Mouse (Mus musculus): Measurements from ENCODE around the gene C330021F23Rik. TPM values are rescaled to one million over a fixed set of nuclear protein-coding genes. Genes with fewer than 3 reads are reported as not detected.
"Not testable (repeated sequence)": the region's sequence is repeated elsewhere in the genome, so short reads cannot be mapped to it uniquely, and the experiment has no call there.

C330021F23Rik gene
- polyA plus RNA-seq, 1 experiment from 2014 or later: 0.74 TPM

GRCm38 (mm10) chr8:3556114-3556513 is 11.7 kb upstream of the C330021F23Rik start:
- peak; percentile 97 for ATAC-seq (ENCODE audit: insufficient number of reproducible peaks, insufficient read depth, low FRiP score, low TSS enrichment, low read depth)
- no peak overlapping the region for H3K4me3 ChIP-seq (replicated peaks)
- H3K4me1 ChIP-seq (replicated peaks): no peaks in the 10 kb centered on the region
- no peak overlapping the region for H3K4me2 ChIP-seq
- no peaks in the 10 kb centered on the region for H3K9me3 ChIP-seq
- H3K27me3 ChIP-seq: no peaks in the 10 kb centered on the region
- 61% methylated on average over 4 of the region's 4 CpGs for WGBS
- no peak overlapping the region for H3K9ac ChIP-seq (replicated peaks)
- no peaks in the 10 kb centered on the region for H3K36me3 ChIP-seq
- no peak overlapping the region for H3K27ac ChIP-seq

- Histone ChIP-seq H3K36me3 (no peaks in the 10 kb centered on the region), H3K9ac (replicated peaks) (no peak overlapping the region; the same call in 1 of the 2 replicates), H3K4me3 (replicated peaks) (no peak overlapping the region), H3K4me2 (peak overlapping the region; percentile 43), H3K27ac (no peak overlapping the region), H3K4me1 (replicated peaks) (0 out of 2 replicates have a peak, but pooled peaks cover 3% of the 10 kb centered on the region), H3K27me3 (no peaks in the 10 kb centered on the region), H3K9me3 (no peaks in the 10 kb centered on the region)
- ATAC-seq (ENCODE audit: insufficient number of reproducible peaks, insufficient read depth, low FRiP score, low TSS enrichment, low read depth): no peak
- 14% methylated on average over 7 of the region's 7 CpGs for WGBS
Observed at GRCm38 (mm10) chr8:3568378-3568777, 588 bp downstream of the C330021F23Rik start.

- Histone ChIP-seq H3K27me3 (no peaks in the 10 kb centered on the region), H3K9ac (replicated peaks) (no peak overlapping the region), H3K4me1 (replicated peaks) (0 out of 2 replicates have a peak, but pooled peaks cover 3% of the 10 kb centered on the region), H3K27ac (no peak overlapping the region), H3K4me2 (no peak overlapping the region), H3K36me3 (no peaks in the 10 kb centered on the region), H3K4me3 (replicated peaks) (no peak overlapping the region), H3K9me3 (no peaks in the 10 kb centered on the region)
- ATAC-seq (ENCODE audit: insufficient number of reproducible peaks, insufficient read depth, low FRiP score, low TSS enrichment, low read depth): no peak
- WGBS: 89% methylated on average over 5 of the region's 5 CpGs
Observed at GRCm38 (mm10) chr8:3569784-3570183, 2.0 kb downstream of the C330021F23Rik start.

- Histone ChIP-seq H3K9me3 (no peaks in the 10 kb centered on the region), H3K4me1 (replicated peaks) (peaks cover 6% of the 10 kb centered on the region), H3K27ac (no peak overlapping the region), H3K4me2 (no peak overlapping the region), H3K9ac (replicated peaks) (no peak overlapping the region), H3K27me3 (no peaks in the 10 kb centered on the region), H3K36me3 (no peaks in the 10 kb centered on the region), H3K4me3 (replicated peaks) (no peak overlapping the region)
- ATAC-seq (ENCODE audit: insufficient number of reproducible peaks, insufficient read depth, low FRiP score, low TSS enrichment, low read depth): no peak
- WGBS: 94% methylated on average over 3 of the region's 3 CpGs
Observed at GRCm38 (mm10) chr8:3574546-3574945, 6.8 kb downstream of the C330021F23Rik start.

GRCm38 (mm10) chr8:3576211-3576960 is 8.6 kb downstream of the C330021F23Rik start:
- no peak for ATAC-seq (ENCODE audit: insufficient number of reproducible peaks, insufficient read depth, low FRiP score, low TSS enrichment, low read depth)
- WGBS: 76% methylated on average over 15 of the region's 15 CpGs
- no peak overlapping the region for H3K27ac ChIP-seq
- H3K36me3 ChIP-seq: no peaks in the 10 kb centered on the region
- H3K27me3 ChIP-seq: no peaks in the 10 kb centered on the region
- peaks cover 9% of the 10 kb centered on the region for H3K4me1 ChIP-seq (replicated peaks)
- no peak overlapping the region for H3K9ac ChIP-seq (replicated peaks)
- no peaks in the 10 kb centered on the region for H3K9me3 ChIP-seq
- H3K4me2 ChIP-seq: no peak overlapping the region
- no peak overlapping the region for H3K4me3 ChIP-seq (replicated peaks)

GRCm38 (mm10) chr8:3579390-3580364 is 11.9 kb downstream of the C330021F23Rik start:
- peak overlapping the region; percentile 56 for H3K27ac ChIP-seq
- H3K4me1 ChIP-seq (replicated peaks): peaks cover 9% of the 10 kb centered on the region
- no peaks in the 10 kb centered on the region for H3K9me3 ChIP-seq
- no peak overlapping the region for H3K4me3 ChIP-seq (replicated peaks)
- WGBS: 69% methylated on average over 9 of the region's 9 CpGs
- H3K4me2 ChIP-seq: no peak overlapping the region
- ATAC-seq (ENCODE audit: insufficient number of reproducible peaks, insufficient read depth, low FRiP score, low TSS enrichment, low read depth): peak; percentile 61; the same call in 1 of the 2 replicates
- no peaks in the 10 kb centered on the region for H3K27me3 ChIP-seq
- no peak overlapping the region for H3K9ac ChIP-seq (replicated peaks)
- no peaks in the 10 kb centered on the region for H3K36me3 ChIP-seq

GRCm38 (mm10) chr8:3581961-3582360 is 14.2 kb downstream of the C330021F23Rik start:
- 89% methylated on average over 2 of the region's 3 CpGs for WGBS
- ATAC-seq (ENCODE audit: insufficient number of reproducible peaks, insufficient read depth, low FRiP score, low TSS enrichment, low read depth): not testable (repeated sequence)

GRCm38 (mm10) chr8:3586452-3586851 is 18.7 kb downstream of the C330021F23Rik start:
- no peak for ATAC-seq (ENCODE audit: insufficient number of reproducible peaks, insufficient read depth, low FRiP score, low TSS enrichment, low read depth)

More at GRCm38 (mm10) chr8:3581961-3582360, 14.2 kb downstream of the C330021F23Rik start:
- not testable (repeated sequence) for H3K4me1 ChIP-seq (replicated peaks); H3K4me3 ChIP-seq (replicated peaks); H3K27me3 ChIP-seq; H3K9me3 ChIP-seq; H3K4me2 ChIP-seq; H3K36me3 ChIP-seq; H3K27ac ChIP-seq; H3K9ac ChIP-seq (replicated peaks)

GRCm38 (mm10) chr8:3586993-3587390 is 19.2 kb downstream of the C330021F23Rik start, which contains the start of gene Camsap3:
Camsap3 (plus strand) TSS chr8:3587293.
- WGBS: 2% methylated on average over 7 of the region's 7 CpGs
- no peaks in the 10 kb centered on the region for H3K36me3 ChIP-seq
- peak within 1 kb of the TSS; percentile 76 for H3K4me3 ChIP-seq (replicated peaks)
- H3K9ac ChIP-seq (replicated peaks): peak within 1 kb of the TSS; percentile 71
- H3K4me1 ChIP-seq (replicated peaks): peaks cover 11% of the 10 kb centered on the region; the same call in 1 of the 2 replicates
- no peaks in the 10 kb centered on the region for H3K9me3 ChIP-seq
- H3K27me3 ChIP-seq: peaks cover 16% of the 10 kb centered on the region
- peak; percentile 38; the same call in 1 of the 2 replicates for ATAC-seq (ENCODE audit: insufficient number of reproducible peaks, insufficient read depth, low FRiP score, low TSS enrichment, low read depth)
- peak within 1 kb of the TSS; percentile 53 for H3K27ac ChIP-seq
- peak within 1 kb of the TSS; percentile 91 for H3K4me2 ChIP-seq

More at GRCm38 (mm10) chr8:3586452-3586851, 18.7 kb downstream of the C330021F23Rik start:
- H3K27me3 ChIP-seq: peaks cover 16% of the 10 kb centered on the region
- H3K4me2 ChIP-seq: no peak overlapping the region
- 90% methylated on average over 2 of the region's 2 CpGs for WGBS
- H3K36me3 ChIP-seq: no peaks in the 10 kb centered on the region
- H3K4me1 ChIP-seq (replicated peaks): peaks cover 11% of the 10 kb centered on the region; the same call in 1 of the 2 replicates
- no peak overlapping the region for H3K27ac ChIP-seq
- H3K9ac ChIP-seq (replicated peaks): no peak overlapping the region
- H3K9me3 ChIP-seq: no peaks in the 10 kb centered on the region
- H3K4me3 ChIP-seq (replicated peaks): no peak overlapping the region

- H3K4me2 ChIP-seq: peak overlapping the region; percentile 91
- H3K4me3 ChIP-seq (replicated peaks): peak overlapping the region; percentile 76
- H3K36me3 ChIP-seq: no peaks in the 10 kb centered on the region
- peak; percentile 72 for ATAC-seq (ENCODE audit: insufficient number of reproducible peaks, insufficient read depth, low FRiP score, low TSS enrichment, low read depth)
- H3K27me3 ChIP-seq: peaks cover 16% of the 10 kb centered on the region
- no peaks in the 10 kb centered on the region for H3K9me3 ChIP-seq
- H3K27ac ChIP-seq: peak overlapping the region; percentile 53
- peaks cover 11% of the 10 kb centered on the region; the same call in 1 of the 2 replicates for H3K4me1 ChIP-seq (replicated peaks)
- WGBS: under 1% methylated on average over 75 of the region's 77 CpGs
- peak overlapping the region; percentile 71 for H3K9ac ChIP-seq (replicated peaks)
Observed at GRCm38 (mm10) chr8:3587391-3588257, 19.8 kb downstream of the C330021F23Rik start.
